Mouse (Mus musculus): ENCODE results near the gene Mctp1. TPM values are rescaled to one million over a fixed set of nuclear protein-coding genes. Genes with fewer than 3 reads are reported as not detected.

Mctp1 gene
- 1.1 and 1.5 TPM in 2 replicates for polyA plus RNA-seq (2015; fragmentation: Nextera tagmentation; extraction: Ambion mirVana)

DNA sequence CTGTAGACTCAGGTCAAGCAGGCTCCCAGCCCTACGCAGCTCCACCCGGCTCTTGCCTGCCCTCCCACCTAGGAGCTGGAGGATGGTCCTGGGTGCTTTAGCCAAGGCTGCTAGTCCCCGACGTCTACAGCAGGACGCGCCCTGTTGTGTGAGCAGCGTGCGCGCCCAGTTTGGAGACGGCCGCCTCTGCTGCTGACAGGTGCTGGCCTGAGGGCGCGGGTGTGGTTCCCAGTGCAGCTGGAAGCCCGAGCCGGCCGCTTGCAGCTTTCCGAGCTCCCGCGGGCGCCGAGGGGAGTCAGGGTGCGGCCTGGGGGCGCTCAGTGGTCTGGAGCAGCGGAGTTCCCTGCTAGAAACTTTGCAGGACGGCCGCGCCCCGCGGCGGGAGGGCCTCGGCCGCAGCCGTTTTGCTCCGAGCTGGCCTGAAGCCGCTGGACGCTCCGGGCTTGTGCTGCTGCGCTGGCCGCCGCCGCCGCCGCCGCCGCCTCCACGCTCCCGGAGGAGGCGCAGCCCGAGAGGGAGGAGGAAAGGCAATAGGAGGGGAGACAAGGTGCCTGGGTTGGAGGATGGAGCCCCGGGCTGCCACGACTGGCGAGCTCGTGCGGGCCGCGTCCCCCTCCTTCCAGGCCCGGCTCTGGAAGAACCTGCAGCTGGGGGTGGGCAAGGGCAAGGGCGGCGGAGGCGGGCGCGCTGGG, at the start of gene Mctp1:
TSS of gene Mctp1 (plus strand) at position 564 of the 692 bp plus-strand sequence.

Other genes with a start within 250 kb of the Mctp1 start
- 0.53 and 0.57 TPM in 2 replicates for gene Fam81b, start 79.5 kb upstream of the Mctp1 start, polyA plus RNA-seq (2015; fragmentation: Nextera tagmentation; extraction: Ambion mirVana)

Data from skeletal muscle tissue, postnatal 0 days (tissue).